Mouse (Mus musculus) cortical plate, adult 2 months (tissue): ENCODE measurements around the gene Ints7. TPM values are rescaled to one million over a fixed set of nuclear protein-coding genes. Genes with fewer than 3 reads are reported as not detected.

Experiments used
- H3K27ac ChIP-seq: fragments of 200-500 bp; 2 replicates; pipeline ENCODE4 v1.5.1; 2012; ENCODE audit warnings: low read length, control low read depth, inconsistent platforms; ENCODE audit not compliant: insufficient read depth
- H3K4me1 ChIP-seq: fragments of 200-500 bp; 2 replicates; pipeline ENCODE4 v1.6.1; 2011; ENCODE audit warnings: low read length; ENCODE audit not compliant: control insufficient read depth, insufficient read depth
- H3K4me3 ChIP-seq: fragments of 200-500 bp; 2 replicates; pipeline ENCODE4 v1.5.1; 2011; ENCODE audit warnings: mild to moderate bottlenecking, low read length, control low read depth; ENCODE audit not compliant: insufficient read depth
- CTCF ChIP-seq: fragments of 200-500 bp; IDR thresholded peaks from 2 replicates; pipeline ENCODE4 v1.5.1; 2011; ENCODE audit warnings: mild to moderate bottlenecking, control low read depth, low read length; ENCODE audit not compliant: insufficient read depth; ENCODE audit errors: extremely low read depth
- POLR2A ChIP-seq: fragments of 200-500 bp; IDR thresholded peaks from 2 replicates; pipeline ENCODE4 v1.6.1; 2011; ENCODE audit warnings: mild to moderate bottlenecking, low read length, control low read depth; ENCODE audit not compliant: insufficient read depth; ENCODE audit errors: extremely low read depth
- polyA plus RNA-seq: library from polyadenylated mRNA; depleted of rRNA; stranded (reverse); fragments of >200 nt; gene quantifications from 2 replicates; pipeline ENCODE4 v1.2.3, GENCODE M21; 2012

Gene Ints7
- polyA plus RNA-seq, 1 experiment: 47.3 TPM

DNA sequence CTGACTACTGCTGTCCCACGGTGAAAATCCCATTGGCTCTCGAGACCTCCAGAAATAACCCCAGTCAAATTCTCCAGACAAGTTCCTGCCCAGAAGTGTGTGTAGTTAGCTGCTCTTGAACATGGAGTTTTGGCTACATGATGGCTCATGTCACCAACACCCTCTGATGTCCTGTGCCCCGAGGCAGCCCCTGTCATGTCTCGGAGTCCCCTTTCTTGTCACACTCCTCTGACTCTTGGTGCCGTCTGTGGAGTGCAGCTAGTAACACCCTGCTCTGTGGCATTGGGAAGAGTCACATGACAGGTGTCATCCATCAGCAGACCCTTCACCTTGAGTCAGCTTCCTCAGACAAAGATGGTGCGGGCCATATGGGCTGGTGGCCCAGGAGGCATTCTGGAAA, 49.6 kb downstream of the Ints7 start:
- Histone ChIP-seq H3K4me3 (no peak overlapping the region), H3K4me1 (no peaks in the 10 kb centered on the region), H3K27ac (no peak overlapping the region)
- TF ChIP-seq POLR2A (no peak), CTCF (no peak)

DNA sequence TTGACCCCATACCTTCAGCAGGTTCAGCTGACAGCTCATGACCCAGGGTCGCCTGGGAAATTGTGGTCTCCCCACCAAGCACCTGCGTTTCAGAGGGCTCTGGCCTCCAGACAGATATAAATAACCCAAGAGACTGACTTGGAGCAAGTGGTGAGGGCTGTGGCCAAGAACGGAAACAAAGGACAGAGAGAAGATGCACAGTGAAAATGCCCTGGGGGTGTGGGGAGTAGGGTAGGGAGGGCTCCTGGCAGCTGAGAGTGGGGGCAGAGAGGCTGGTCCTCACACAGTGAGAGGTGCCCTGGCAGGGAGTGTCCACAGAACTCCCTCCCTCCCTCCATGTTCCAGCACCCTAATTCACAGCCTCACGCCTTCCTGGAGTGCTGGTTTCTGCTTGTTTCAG, 50.2 kb downstream of the Ints7 start:
- H3K4me1 ChIP-seq: no peaks in the 10 kb centered on the region
- TF ChIP-seq POLR2A: no peak
- TF ChIP-seq CTCF: no peak
- H3K27ac ChIP-seq: no peak overlapping the region
- H3K4me3 ChIP-seq: no peak overlapping the region

DNA sequence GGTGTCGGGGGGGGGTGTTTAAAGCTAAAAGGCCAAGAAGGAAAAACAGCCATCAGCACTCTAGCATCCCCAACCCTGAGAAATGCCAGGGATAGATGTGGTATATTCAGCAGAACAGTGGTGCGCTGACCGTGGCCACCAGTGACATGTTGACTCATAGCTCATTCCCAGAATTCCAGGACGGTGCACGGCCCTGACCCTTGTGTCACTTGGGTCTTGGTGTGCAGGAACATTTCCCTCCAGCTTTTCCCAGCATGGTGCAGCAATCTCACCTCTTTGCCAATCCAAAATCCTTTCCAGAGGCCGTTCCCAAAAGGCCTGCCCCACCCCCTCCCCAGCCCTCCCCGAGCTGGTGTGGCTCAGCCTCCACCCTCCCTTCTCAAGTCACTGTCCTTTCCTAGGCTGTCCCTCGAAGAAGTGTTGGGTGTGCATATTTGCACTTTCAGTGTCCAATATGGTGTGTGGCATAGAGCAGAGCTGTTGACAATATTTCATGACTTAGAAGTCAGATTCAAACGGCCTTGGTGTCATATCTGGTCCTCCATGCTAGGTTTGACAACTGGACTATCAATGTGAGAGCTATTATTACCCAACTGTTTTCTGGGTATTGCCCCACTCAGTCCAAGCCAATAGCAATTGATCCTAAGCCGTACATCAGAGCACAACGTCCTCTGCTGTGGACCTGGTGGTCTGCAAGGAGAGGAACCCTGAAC, 53.2 kb downstream of the Ints7 start:
- no peaks in the 10 kb centered on the region for H3K4me1 ChIP-seq
- H3K27ac ChIP-seq: no peak overlapping the region
- TF ChIP-seq POLR2A (no peak), CTCF (no peak)
- H3K4me3 ChIP-seq: no peak overlapping the region

DNA sequence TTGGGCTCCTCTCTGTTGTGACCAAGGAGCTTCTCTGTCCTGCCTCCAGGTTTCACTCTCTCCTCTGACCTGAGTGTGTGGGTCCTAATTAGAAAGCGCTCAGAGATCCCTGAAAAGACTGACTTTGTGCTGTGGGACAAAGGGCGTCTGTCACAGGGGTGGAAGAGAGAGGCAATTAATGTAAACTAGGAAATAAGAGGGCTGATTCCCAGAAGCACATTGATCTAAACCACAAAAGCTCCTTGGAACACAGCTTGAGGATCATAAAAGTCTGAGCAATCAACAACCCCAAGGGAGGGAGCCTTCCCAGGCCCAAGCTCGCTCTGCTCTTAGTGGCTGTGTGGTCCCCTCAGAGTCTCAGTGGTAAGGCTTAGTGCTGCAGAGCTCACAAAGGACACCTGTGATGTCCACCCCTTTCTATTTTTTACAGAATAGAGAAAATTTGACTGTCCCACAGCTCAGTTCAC, 53.8 kb downstream of the Ints7 start:
- no peak for TF ChIP-seq CTCF
- TF ChIP-seq POLR2A: no peak
- H3K4me3 ChIP-seq: no peak overlapping the region
- H3K4me1 ChIP-seq: no peaks in the 10 kb centered on the region
- no peak overlapping the region for H3K27ac ChIP-seq

DNA sequence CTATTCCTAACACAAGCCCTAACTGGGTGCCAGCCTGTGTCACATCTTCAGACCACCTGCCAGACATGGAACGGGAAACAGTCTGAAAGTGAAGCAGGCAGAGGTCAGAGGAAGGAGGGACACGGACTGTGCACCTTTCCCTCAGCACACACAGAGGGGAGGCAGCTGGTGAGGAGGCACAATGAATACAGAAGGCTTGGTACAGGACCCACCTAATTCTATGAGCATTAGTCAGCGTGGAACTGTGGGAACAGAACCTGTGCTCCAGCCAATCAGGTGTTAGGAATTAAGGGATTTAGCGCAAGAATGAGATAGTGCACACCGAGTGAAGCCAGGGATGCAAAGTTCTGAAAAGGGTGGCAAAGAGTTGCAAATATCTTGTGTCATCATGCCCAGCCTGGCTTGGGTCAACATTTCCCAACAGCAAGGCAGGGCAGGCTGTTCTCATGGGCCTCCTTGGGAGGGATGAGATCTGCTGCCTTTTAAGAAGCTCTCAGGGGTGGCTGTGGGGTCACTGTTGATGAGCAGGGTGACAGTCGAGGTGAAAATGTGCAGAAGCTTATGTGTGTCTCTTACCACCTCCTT, 57.2 kb downstream of the Ints7 start:
- H3K27ac ChIP-seq: no peak overlapping the region
- TF ChIP-seq POLR2A: no peak
- TF ChIP-seq CTCF: no peak
- H3K4me3 ChIP-seq: no peak overlapping the region
- no peaks in the 10 kb centered on the region for H3K4me1 ChIP-seq

DNA sequence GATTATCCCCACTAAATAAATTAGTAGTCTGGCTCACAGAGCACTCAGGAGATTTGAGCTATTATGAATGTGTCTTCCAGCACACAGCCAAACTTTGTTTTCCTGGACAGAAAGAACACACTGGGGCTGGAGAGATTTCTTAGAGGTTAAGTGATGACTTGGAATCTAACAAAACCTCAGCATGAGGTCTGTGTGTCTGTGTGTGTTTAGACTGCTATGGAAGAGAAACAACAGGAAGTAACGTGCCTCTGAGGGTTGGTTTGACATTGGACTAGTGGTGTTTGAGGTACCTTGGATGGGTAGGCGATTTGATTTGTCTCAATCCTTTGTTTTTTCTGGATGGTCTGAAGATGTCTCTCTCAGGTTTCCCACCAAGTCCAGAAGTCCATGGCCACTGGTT, 58.7 kb downstream of the Ints7 start:
- Histone ChIP-seq H3K4me3 (no peak overlapping the region), H3K4me1 (peaks cover 1% of the 10 kb centered on the region; the same call in 1 of the 2 replicates), H3K27ac (no peak overlapping the region)
- TF ChIP-seq CTCF: no peak
- TF ChIP-seq POLR2A: no peak

DNA sequence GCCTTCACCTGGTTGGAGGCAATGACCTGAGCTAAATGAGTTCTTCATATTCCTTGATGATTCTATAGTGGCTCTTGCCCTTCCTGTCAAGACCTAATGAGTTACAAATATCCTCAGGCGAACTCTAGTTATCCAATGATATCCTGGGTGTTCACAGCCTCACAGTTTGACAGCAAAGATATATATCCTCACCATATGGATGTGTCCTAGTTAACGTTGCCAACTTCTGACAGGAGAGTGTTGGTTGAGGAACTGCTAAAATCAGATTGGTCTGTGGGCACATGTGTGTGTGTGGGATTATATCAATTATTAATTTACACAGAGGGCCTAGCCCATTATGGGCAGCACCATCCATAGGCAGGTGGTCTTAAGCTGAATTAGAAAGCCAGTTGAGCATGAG, 63.0 kb downstream of the Ints7 start:
- Histone ChIP-seq H3K27ac (0 out of 2 replicates have a peak overlapping the region, but pooled peaks have one; percentile 3), H3K4me1 (peaks cover 3% of the 10 kb centered on the region; the same call in 1 of the 2 replicates), H3K4me3 (no peak overlapping the region)
- no peak for TF ChIP-seq CTCF
- TF ChIP-seq POLR2A: no peak

DNA sequence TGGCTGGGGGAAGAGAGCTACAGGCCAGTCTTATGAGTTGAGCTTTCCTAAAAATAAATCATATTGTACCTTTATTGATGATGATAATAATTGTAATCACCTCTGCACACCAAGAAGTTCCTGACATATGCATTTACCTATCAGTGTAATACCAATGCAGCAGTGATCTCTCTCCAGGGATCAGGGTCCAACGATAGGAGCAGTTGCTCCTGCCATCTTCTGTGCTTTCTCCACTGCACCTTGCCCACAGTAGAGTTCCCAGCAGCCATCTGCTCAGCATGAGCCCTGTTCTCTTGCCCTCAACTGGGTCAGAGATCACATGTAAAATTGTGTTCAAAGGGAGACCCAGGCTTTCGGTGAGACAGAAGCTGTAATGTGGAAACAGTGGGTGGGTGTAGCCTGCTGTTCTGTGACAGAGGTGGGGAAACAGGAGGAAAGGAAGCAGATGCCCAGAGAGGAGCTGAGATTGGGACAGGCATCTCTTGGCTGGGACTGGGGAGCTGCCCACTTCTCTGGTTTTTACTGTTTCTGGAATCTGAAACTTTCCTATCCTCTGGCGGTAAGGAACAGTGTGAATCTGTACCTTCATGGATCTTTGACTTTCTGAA, 63.9 kb downstream of the Ints7 start:
- Histone ChIP-seq H3K4me3 (no peak overlapping the region), H3K4me1 (peaks cover 3% of the 10 kb centered on the region; the same call in 1 of the 2 replicates), H3K27ac (0 out of 2 replicates have a peak overlapping the region, but pooled peaks have one; percentile 47)
- no peak for TF ChIP-seq POLR2A
- TF ChIP-seq CTCF: no peak

DNA sequence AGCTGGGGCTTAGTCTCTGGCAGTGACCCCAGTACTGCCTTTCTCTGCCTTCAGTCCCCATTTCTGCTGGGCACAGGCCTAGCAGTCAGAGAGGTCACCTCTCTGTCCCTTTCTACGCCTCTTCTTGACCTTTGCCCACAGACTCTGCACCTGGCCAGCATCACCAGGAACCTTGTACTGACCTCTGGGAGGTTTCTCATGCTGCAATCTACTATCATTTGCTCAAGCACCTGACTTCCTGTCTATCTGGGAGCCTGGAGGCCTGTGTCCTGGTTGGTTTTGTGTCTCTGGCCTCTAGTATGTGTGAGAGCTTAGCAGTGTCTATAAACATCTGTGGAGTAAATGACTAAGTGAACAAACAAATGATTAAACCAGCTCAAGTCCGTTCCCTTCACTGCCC, 64.7 kb downstream of the Ints7 start:
- Histone ChIP-seq H3K27ac (0 out of 2 replicates have a peak overlapping the region, but pooled peaks have one; percentile 2), H3K4me1 (peaks cover 3% of the 10 kb centered on the region; the same call in 1 of the 2 replicates), H3K4me3 (no peak overlapping the region)
- TF ChIP-seq POLR2A (no peak), CTCF (no peak)
